Mouse (Mus musculus) kidney, adult 2 months (tissue): ENCODE measurements around the gene Midn.

Experiments used
- CTCF ChIP-seq: fragments of 200-500 bp; conservative IDR thresholded peaks from 2 replicates; pipeline ENCODE4 v1.5.1; 2011; ENCODE audit warnings: low read depth, mild to moderate bottlenecking, control low read depth, low read length, moderate library complexity, mixed read lengths; ENCODE audit not compliant: insufficient read depth, insufficient read length
- POLR2A ChIP-seq: fragments of 200-500 bp; IDR thresholded peaks from one replicate; pipeline ENCODE4 v1.6.1; 2011; ENCODE audit warnings: low read depth, low read length, control low read depth

DNA sequence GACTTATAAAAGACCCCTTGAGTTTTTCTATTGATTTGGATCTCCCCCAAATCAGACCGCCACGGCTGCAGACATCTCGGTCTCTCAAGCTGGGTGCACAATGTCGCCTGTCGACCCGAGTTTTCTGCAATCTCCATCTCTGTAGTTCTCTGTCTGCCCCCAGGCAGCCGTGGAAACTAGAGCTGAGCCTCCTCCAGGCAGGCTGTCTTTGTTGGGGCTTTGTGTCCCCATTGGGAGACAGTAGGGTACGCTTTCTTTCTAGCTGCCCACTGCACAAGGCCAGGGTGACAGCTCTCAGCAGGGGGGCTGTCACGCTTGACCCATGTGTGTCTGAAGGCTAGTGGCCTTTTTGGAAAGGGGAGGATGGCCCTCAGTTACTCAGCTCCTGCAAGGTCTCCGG, 59.6 kb downstream of the Midn start:
- no peak for TF ChIP-seq POLR2A
- TF ChIP-seq CTCF = no peak
